Mouse (Mus musculus) layer of hippocampus, adult 9-11 months (tissue): ENCODE data around the gene Plekha6.

ENCODE experiments used
- DNase-seq: peaks from one replicate; pipeline ENCODE4 v3.0.0; 2022

The Plekha6 gene

GRCm38 (mm10) chr1:133146014-133147009 lies 17.7 kb upstream of the Plekha6 start:
- no peak for DNase-seq

- DNase-seq: no peak
Measured at GRCm38 (mm10) chr1:133147324-133147723, 16.7 kb upstream of the Plekha6 start.

- no peak for DNase-seq
Measured at GRCm38 (mm10) chr1:133148122-133148521, 15.9 kb upstream of the Plekha6 start.

GRCm38 (mm10) chr1:133150556-133150955 lies 13.5 kb upstream of the Plekha6 start:
- DNase-seq: no peak

GRCm38 (mm10) chr1:133152213-133152612 lies 11.8 kb upstream of the Plekha6 start:
- no peak for DNase-seq

GRCm38 (mm10) chr1:133155270-133155669 lies 8.7 kb upstream of the Plekha6 start:
- DNase-seq: no peak

- DNase-seq: no peak
Measured at GRCm38 (mm10) chr1:133159128-133159564, 4.9 kb upstream of the Plekha6 start.

- DNase-seq: no peak
Measured at GRCm38 (mm10) chr1:133161559-133161958, 2.5 kb upstream of the Plekha6 start.

- no peak for DNase-seq
Measured at GRCm38 (mm10) chr1:133162046-133162445, 2.0 kb upstream of the Plekha6 start.

- DNase-seq: no peak
Measured at GRCm38 (mm10) chr1:133162981-133163380, 1.0 kb upstream of the Plekha6 start.

- DNase-seq: no peak
Measured at GRCm38 (mm10) chr1:133164591-133165011, 591 bp downstream of the Plekha6 start.

GRCm38 (mm10) chr1:133165111-133165510 lies 1.1 kb downstream of the Plekha6 start:
- DNase-seq: no peak

- DNase-seq: no peak
Measured at GRCm38 (mm10) chr1:133168318-133169060, 4.5 kb downstream of the Plekha6 start.

GRCm38 (mm10) chr1:133170196-133170595 lies 6.2 kb downstream of the Plekha6 start:
- no peak for DNase-seq

- DNase-seq: peak; percentile 23
Measured at GRCm38 (mm10) chr1:133171357-133171756, 7.3 kb downstream of the Plekha6 start.

- no peak for DNase-seq
Measured at GRCm38 (mm10) chr1:133175150-133175549, 11.1 kb downstream of the Plekha6 start.

- peak; percentile 38 for DNase-seq
Measured at GRCm38 (mm10) chr1:133177480-133178172, 13.6 kb downstream of the Plekha6 start.

- peak; percentile 61 for DNase-seq
Measured at GRCm38 (mm10) chr1:133178732-133179440, 14.9 kb downstream of the Plekha6 start.

- peak; percentile 87 for DNase-seq
Measured at GRCm38 (mm10) chr1:133181072-133182015, 17.3 kb downstream of the Plekha6 start.

GRCm38 (mm10) chr1:133182016-133182705 lies 18.2 kb downstream of the Plekha6 start:
- peak; percentile 57 for DNase-seq
